Mouse (Mus musculus) limb, embryonic 15.5 days (tissue): ENCODE measurements at regions not wholly inside any gene's neighbourhood (a gene's known extent, or its start where the extent isn't known, plus 50 kb on each side); places are given as distances from the start of the nearest gene placed in this dataset.

Experiments used
- ATAC-seq: fragments of 200-750 bp; cut with Nextera tagmentation; 2 replicates; pipeline ENCODE4 v1.8.0; 2017; ENCODE audit warnings: low read depth, moderate TSS enrichment; ENCODE audit not compliant: insufficient number of reproducible peaks, low FRiP score, low TSS enrichment
- H3K27ac ChIP-seq: fragments of 300-500 bp; sonication (generic); 2 replicates; pipeline ENCODE4 v1.5.1; 2015; ENCODE audit warnings: moderate library complexity, mild to moderate bottlenecking, inconsistent platforms
- H3K27me3 ChIP-seq: fragments of 300-500 bp; sonication (generic); 2 replicates; pipeline ENCODE4 v1.6.1; 2015; ENCODE audit warnings: inconsistent platforms
- H3K36me3 ChIP-seq: fragments of 300-500 bp; sonication (generic); 2 replicates; pipeline ENCODE4 v1.6.1; 2015; ENCODE audit warnings: inconsistent platforms
- H3K4me1 ChIP-seq: fragments of 300-500 bp; sonication (generic); 2 replicates; pipeline ENCODE4 v1.6.1; 2015; ENCODE audit warnings: inconsistent platforms
- H3K4me2 ChIP-seq: fragments of 300-500 bp; sonication (generic); 2 replicates; pipeline ENCODE4 v1.6.1; 2015; ENCODE audit warnings: mild to moderate bottlenecking, inconsistent platforms
- H3K4me3 ChIP-seq: fragments of 300-500 bp; sonication (generic); 2 replicates; pipeline ENCODE4 v1.5.1; 2015; ENCODE audit warnings: mild to moderate bottlenecking, inconsistent platforms
- H3K9ac ChIP-seq: fragments of 300-500 bp; sonication (generic); 2 replicates; pipeline ENCODE4 v1.6.1; 2015; ENCODE audit warnings: inconsistent platforms
- H3K9me3 ChIP-seq: fragments of 300-500 bp; sonication (generic); 2 replicates; pipeline ENCODE4 v1.6.1; 2016; ENCODE audit warnings: inconsistent platforms
- WGBS: fragments of 180-500 bp; shearing (Covaris S2); methylation state at CpG from one replicate; pipeline ENCODE4 v1.1.7; 2015; 5-methylcytosine and 5-hydroxymethylcytosine counted together

- Histone ChIP-seq H3K9ac (no peak overlapping the region), H3K27ac (no peak overlapping the region), H3K9me3 (no peaks in the 10 kb centered on the region), H3K4me2 (no peak overlapping the region), H3K27me3 (no peaks in the 10 kb centered on the region), H3K36me3 (no peaks in the 10 kb centered on the region), H3K4me1 (no peaks in the 10 kb centered on the region), H3K4me3 (no peak overlapping the region)
- ATAC-seq, result no peak
- 60% methylated on average over 4 of the region's 4 CpGs for whole genome bisulfite sequencing
These were observed 513.1 kb downstream of the Kctd12 start for GRCm38 (mm10) chr14:102469326-102469725.

DNA sequence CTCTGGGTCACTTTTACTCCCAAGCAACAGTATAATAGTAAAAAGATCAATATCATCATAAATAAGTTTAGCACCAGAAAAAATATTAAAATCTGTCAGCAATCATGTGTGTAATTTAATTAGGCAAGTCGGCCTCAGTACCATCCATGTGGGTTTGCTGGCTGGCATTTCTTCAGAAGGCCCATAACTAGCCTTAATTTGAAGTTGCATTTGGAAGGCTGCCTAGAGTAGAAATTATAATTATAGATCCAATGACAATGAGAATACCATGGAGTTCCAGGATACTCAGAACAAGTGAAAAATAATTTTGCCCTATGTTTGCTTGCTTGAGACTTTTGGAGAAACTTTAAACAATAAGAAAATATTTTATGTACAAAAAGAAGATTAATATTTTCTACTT lies 521.4 kb downstream of the Kctd12 start:
- no peaks in the 10 kb centered on the region for H3K27me3 ChIP-seq
- H3K4me2 ChIP-seq, result no peak overlapping the region
- H3K9ac ChIP-seq, result no peak overlapping the region
- no peak for ATAC-seq
- H3K4me3 ChIP-seq, result no peak overlapping the region
- WGBS, result 44% methylated on average over 1 of the region's 1 CpGs
- no peaks in the 10 kb centered on the region for H3K9me3 ChIP-seq
- H3K4me1 ChIP-seq, result no peaks in the 10 kb centered on the region
- H3K36me3 ChIP-seq, result no peaks in the 10 kb centered on the region
- H3K27ac ChIP-seq, result no peak overlapping the region

GRCm38 (mm10) chr14:102439738-102440137 lies 542.7 kb downstream of the Kctd12 start:
- no peak overlapping the region for H3K9ac ChIP-seq
- no peaks in the 10 kb centered on the region for H3K36me3 ChIP-seq
- H3K9me3 ChIP-seq, result no peaks in the 10 kb centered on the region
- ATAC-seq, result no peak
- H3K27ac ChIP-seq, result no peak overlapping the region
- H3K27me3 ChIP-seq, result no peaks in the 10 kb centered on the region
- WGBS, result 83% methylated on average over 2 of the region's 2 CpGs
- no peak overlapping the region for H3K4me3 ChIP-seq
- H3K4me1 ChIP-seq, result no peaks in the 10 kb centered on the region
- H3K4me2 ChIP-seq, result no peak overlapping the region

DNA sequence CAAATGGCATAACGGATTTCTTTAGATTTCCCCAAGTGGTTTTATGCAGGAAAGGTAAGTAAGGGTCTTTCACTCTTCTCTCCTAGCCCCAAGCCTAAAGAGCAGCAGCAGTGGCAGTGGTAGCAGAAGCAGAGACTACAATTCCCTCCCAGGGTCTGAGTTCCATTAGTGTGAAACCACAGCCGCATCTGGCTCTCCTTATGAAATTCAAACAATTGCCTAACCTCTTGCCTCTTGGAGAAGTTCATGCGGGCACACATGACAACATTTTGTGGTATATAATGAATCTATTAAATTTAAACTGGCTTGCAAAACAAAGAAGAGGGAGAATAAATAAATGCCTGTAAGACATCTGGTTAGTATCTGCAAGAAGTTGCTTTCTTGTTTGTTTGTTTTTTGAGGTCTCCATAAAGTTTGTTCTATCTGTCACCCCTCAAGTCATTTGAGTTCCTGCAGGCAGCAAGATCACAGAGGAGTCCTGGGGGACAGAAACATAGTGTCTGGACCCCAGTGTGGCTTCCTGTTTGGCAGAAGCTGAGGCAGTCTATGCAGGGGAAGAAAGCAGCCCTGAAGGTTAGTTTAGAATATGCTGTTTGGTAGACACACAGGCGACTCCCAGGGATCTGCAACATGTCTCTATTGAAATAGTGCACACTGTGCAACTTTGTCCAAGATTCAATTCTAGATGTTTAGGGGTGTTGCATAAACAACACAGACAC lies 578.9 kb downstream of the Kctd12 start:
- Histone ChIP-seq H3K4me3 (no peak overlapping the region), H3K9ac (no peak overlapping the region), H3K4me1 (no peaks in the 10 kb centered on the region), H3K27me3 (no peaks in the 10 kb centered on the region), H3K9me3 (no peaks in the 10 kb centered on the region), H3K4me2 (no peak overlapping the region), H3K36me3 (no peaks in the 10 kb centered on the region), H3K27ac (no peak overlapping the region)
- ATAC-seq, result no peak
- WGBS, result 30% methylated on average over 4 of the region's 4 CpGs

DNA sequence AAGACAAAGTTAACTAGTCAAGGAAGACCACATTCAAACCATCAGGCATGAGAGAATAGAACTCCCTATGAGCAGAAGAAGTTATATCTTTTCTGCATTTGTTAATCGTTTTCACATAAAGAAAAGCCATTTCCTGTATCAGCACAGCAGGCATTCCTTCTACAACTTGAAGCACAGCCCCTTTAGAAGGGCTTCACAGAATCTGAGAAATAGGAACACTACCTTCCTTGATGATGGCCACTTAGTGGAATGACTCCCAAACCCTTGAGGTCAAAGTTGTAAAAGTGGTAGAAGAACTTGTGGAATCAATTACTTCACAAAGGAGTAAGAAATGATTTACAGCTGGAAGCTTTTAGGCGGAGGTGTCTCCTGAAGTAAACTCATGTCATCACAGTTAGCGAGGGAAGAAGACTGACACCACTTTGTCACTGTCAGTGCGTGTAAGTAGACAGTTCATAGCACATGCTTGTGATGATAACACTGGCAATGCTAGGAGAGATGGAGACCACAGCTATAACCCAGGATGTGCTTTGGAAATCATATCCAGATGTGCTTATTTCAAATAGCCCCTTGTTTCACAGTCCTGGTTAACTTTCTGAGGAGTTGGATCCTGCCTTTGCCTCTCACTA lies 580.3 kb downstream of the Kctd12 start:
- Histone ChIP-seq H3K27ac (no peak overlapping the region), H3K36me3 (no peaks in the 10 kb centered on the region), H3K4me3 (no peak overlapping the region), H3K27me3 (no peaks in the 10 kb centered on the region), H3K4me2 (no peak overlapping the region), H3K9me3 (no peaks in the 10 kb centered on the region), H3K4me1 (no peaks in the 10 kb centered on the region), H3K9ac (no peak overlapping the region)
- no peak for ATAC-seq
- WGBS, result 24% methylated on average over 4 of the region's 4 CpGs

GRCm38 (mm10) chr14:102396036-102396734 lies 586.3 kb downstream of the Kctd12 start:
- no peaks in the 10 kb centered on the region for H3K36me3 ChIP-seq
- H3K9ac ChIP-seq, result no peak overlapping the region
- H3K4me3 ChIP-seq, result no peak overlapping the region
- H3K27me3 ChIP-seq, result no peaks in the 10 kb centered on the region
- no peak for ATAC-seq
- no peak overlapping the region for H3K27ac ChIP-seq
- no peaks in the 10 kb centered on the region for H3K4me1 ChIP-seq
- no peak overlapping the region for H3K4me2 ChIP-seq
- 77% methylated on average over 7 of the region's 7 CpGs for WGBS
- no peaks in the 10 kb centered on the region for H3K9me3 ChIP-seq

- H3K27ac ChIP-seq, result no peak overlapping the region
- no peaks in the 10 kb centered on the region for H3K4me1 ChIP-seq
- H3K9ac ChIP-seq, result no peak overlapping the region
- H3K9me3 ChIP-seq, result no peaks in the 10 kb centered on the region
- H3K36me3 ChIP-seq, result no peaks in the 10 kb centered on the region
- H3K27me3 ChIP-seq, result no peaks in the 10 kb centered on the region
- 74% methylated on average over 3 of the region's 3 CpGs for WGBS
- H3K4me3 ChIP-seq, result no peak overlapping the region
- no peak for ATAC-seq
- H3K4me2 ChIP-seq, result no peak overlapping the region
These were observed 590.1 kb downstream of the Kctd12 start for GRCm38 (mm10) chr14:102392351-102392750.

DNA sequence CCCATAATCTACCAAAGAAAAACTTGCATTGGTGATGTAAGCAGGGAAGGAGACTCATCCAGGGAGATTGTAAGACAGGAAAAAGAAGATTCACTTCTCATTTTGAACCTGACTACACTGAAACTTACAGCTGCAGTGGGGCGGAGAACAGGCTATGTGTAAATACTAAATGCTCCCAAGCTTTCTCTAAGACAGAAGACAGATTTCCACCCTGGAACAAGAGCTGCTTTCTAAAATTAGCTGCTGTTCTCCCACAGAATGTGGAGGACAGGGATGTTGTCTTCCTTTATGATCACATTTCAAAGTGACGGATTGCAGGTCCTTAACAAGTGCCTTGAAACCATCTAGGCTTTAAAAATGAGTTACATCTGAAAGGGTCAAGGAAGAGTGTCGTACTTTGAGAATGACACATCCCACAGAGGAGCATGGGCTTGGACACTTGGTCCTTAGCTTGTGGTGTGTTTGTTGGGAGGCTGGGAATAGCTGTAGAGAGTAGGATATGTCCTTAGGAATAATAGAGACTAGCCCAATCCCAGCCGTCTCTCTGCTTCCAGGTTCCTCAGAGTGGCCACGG lies 609.4 kb downstream of the Kctd12 start:
- Histone ChIP-seq H3K4me1 (no peaks in the 10 kb centered on the region), H3K4me2 (no peak overlapping the region), H3K27ac (no peak overlapping the region), H3K4me3 (no peak overlapping the region), H3K36me3 (no peaks in the 10 kb centered on the region), H3K9me3 (no peaks in the 10 kb centered on the region), H3K9ac (no peak overlapping the region), H3K27me3 (no peaks in the 10 kb centered on the region)
- ATAC-seq, result no peak
- WGBS, result 77% methylated on average over 5 of the region's 5 CpGs

DNA sequence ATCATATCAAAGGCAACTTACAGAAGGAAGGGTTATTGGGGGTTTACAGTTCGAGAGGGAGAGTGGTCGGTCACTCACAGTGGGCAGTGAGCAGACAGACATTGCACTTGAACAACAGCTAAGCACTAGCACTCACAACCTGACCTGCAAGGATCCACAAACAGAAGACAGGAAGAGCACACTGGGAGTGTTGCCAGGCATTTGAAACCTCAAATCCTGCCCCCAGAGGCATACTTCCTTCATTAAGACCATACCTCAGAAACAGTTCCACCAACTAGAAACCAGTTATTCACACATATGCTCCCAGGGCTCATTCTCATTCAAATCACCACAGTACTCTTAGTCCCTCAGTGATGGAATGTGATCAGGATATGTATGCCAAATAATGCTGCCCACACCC lies 620.8 kb downstream of the Kctd12 start:
- Histone ChIP-seq H3K9ac (no peak overlapping the region), H3K36me3 (no peaks in the 10 kb centered on the region), H3K27me3 (no peaks in the 10 kb centered on the region), H3K9me3 (no peaks in the 10 kb centered on the region), H3K27ac (no peak overlapping the region), H3K4me1 (no peaks in the 10 kb centered on the region), H3K4me3 (no peak overlapping the region), H3K4me2 (no peak overlapping the region)
- 75% methylated on average over 2 of the region's 2 CpGs for WGBS
- ATAC-seq, result no peak

DNA sequence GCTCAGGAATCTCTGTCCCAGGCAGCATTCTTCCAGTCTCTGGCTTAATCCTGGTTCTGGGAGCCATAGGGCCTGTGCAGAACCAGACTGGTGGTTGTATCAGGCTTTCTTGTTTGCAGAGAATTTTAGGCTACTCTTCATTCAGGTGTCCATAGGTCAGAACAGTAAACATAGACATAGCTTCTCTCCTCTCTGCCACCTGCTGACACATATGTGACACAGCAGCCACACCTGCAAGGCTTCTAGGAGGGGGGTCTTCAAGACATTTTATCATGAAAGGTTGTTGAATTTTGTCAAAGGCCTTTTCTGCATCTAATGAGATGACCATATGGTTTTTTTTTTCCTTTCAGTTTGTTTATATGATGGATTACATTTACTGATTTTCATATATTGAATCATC lies 599.7 kb downstream of the Lmo7 start:
- Histone ChIP-seq H3K27ac (no peak overlapping the region), H3K9me3 (no peaks in the 10 kb centered on the region), H3K4me1 (no peaks in the 10 kb centered on the region), H3K4me3 (no peak overlapping the region), H3K4me2 (no peak overlapping the region), H3K27me3 (no peaks in the 10 kb centered on the region), H3K9ac (no peak overlapping the region), H3K36me3 (no peaks in the 10 kb centered on the region)
- no peak for ATAC-seq

- Histone ChIP-seq H3K4me1 (no peaks in the 10 kb centered on the region), H3K9ac (no peak overlapping the region), H3K9me3 (no peaks in the 10 kb centered on the region), H3K4me3 (no peak overlapping the region), H3K27ac (no peak overlapping the region), H3K36me3 (no peaks in the 10 kb centered on the region), H3K4me2 (no peak overlapping the region), H3K27me3 (no peaks in the 10 kb centered on the region)
- ATAC-seq, result no peak
- 63% methylated on average over 6 of the region's 6 CpGs for WGBS
These were observed 576.6 kb downstream of the Lmo7 start for GRCm38 (mm10) chr14:102306332-102306731.

GRCm38 (mm10) chr14:102302826-102303225 lies 573.1 kb downstream of the Lmo7 start:
- H3K4me3 ChIP-seq, result no peak overlapping the region
- no peak overlapping the region for H3K9ac ChIP-seq
- no peaks in the 10 kb centered on the region for H3K27me3 ChIP-seq
- 69% methylated on average over 2 of the region's 2 CpGs for WGBS
- H3K9me3 ChIP-seq, result no peaks in the 10 kb centered on the region
- ATAC-seq, result no peak
- H3K27ac ChIP-seq, result no peak overlapping the region
- H3K4me2 ChIP-seq, result no peak overlapping the region
- no peaks in the 10 kb centered on the region for H3K4me1 ChIP-seq
- H3K36me3 ChIP-seq, result no peaks in the 10 kb centered on the region
